Mouse (Mus musculus) midbrain, embryonic 14.5 days (tissue): ENCODE measurements around the gene Rnf115. TPM values are rescaled to one million over a fixed set of nuclear protein-coding genes. Genes with fewer than 3 reads are reported as not detected.

Experiments
- ATAC-seq: fragments of 200-750 bp; cut with Nextera tagmentation; 2 replicates; pipeline ENCODE4 v1.8.0; 2017; ENCODE audit warnings: moderate number of reproducible peaks, moderate library complexity; ENCODE audit not compliant: low FRiP score, low TSS enrichment
- DNase-seq: peaks from one replicate; pipeline ENCODE4 v3.0.0-alpha.2; 2015
- H3K27ac ChIP-seq: fragments of 300-500 bp; sonication (generic); replicated peaks from 2 replicates; pipeline ENCODE4 v1.5.1; 2014; ENCODE audit warnings: mild to moderate bottlenecking, low read depth, low read length, moderate library complexity
- H3K27me3 ChIP-seq: fragments of 300-500 bp; sonication (generic); 2 replicates; pipeline ENCODE4 v1.6.1; 2014; ENCODE audit warnings: low read length, control low read depth, mixed read lengths; ENCODE audit not compliant: control insufficient read depth, insufficient read depth
- H3K36me3 ChIP-seq: fragments of 300-500 bp; sonication (generic); 2 replicates; pipeline ENCODE4 v1.6.1; 2014; ENCODE audit warnings: low read length, control low read depth; ENCODE audit not compliant: control insufficient read depth, insufficient read depth
- H3K4me1 ChIP-seq: fragments of 300-500 bp; sonication (generic); 2 replicates; pipeline ENCODE4 v1.6.1; 2014; ENCODE audit warnings: mild to moderate bottlenecking, antibody characterized with exemption, low read length, control low read depth; ENCODE audit not compliant: control insufficient read depth, insufficient read depth
- H3K4me2 ChIP-seq: fragments of 300-500 bp; sonication (generic); 2 replicates; pipeline ENCODE4 v1.6.1; 2014; ENCODE audit warnings: mild to moderate bottlenecking, low read length, moderate library complexity
- H3K4me3 ChIP-seq: fragments of 300-500 bp; sonication (generic); replicated peaks from 2 replicates; pipeline ENCODE4 v1.5.1; 2014; ENCODE audit warnings: low read depth, low read length
- H3K9ac ChIP-seq: fragments of 300-500 bp; sonication (generic); replicated peaks from 2 replicates; pipeline ENCODE4 v1.6.1; 2014; ENCODE audit warnings: mild to moderate bottlenecking, low read length, moderate library complexity
- H3K9me3 ChIP-seq: fragments of 300-500 bp; sonication (generic); 2 replicates; pipeline ENCODE4 v1.6.1; 2016; ENCODE audit warnings: low read length, control low read depth, mixed read lengths; ENCODE audit not compliant: control insufficient read depth
- WGBS: fragments of 180-500 bp; shearing (Covaris S2); extraction: QIAGEN DNeasy Blood & Tissue Kit; methylation state at CpG from one replicate; pipeline ENCODE4 v1.1.7; 2014; 5-methylcytosine and 5-hydroxymethylcytosine counted together
- polyA plus RNA-seq: library from polyadenylated mRNA; unstranded; fragments of >200 nt; fragmentation: Nextera tagmentation; extraction: Ambion mirVana; gene quantifications from 2 replicates; pipeline ENCODE4 v1.2.1, GENCODE M21; 2014

The Rnf115 gene
- polyA plus RNA-seq, 1 experiment from 2014 or later, result 83.8 TPM

- DNase-seq, result no peak
- under 1% methylated on average over 42 of the region's 42 CpGs for WGBS
Measured at GRCm38 (mm10) chr3:96727828-96728633, 567 bp downstream of the Rnf115 start.

DNA sequence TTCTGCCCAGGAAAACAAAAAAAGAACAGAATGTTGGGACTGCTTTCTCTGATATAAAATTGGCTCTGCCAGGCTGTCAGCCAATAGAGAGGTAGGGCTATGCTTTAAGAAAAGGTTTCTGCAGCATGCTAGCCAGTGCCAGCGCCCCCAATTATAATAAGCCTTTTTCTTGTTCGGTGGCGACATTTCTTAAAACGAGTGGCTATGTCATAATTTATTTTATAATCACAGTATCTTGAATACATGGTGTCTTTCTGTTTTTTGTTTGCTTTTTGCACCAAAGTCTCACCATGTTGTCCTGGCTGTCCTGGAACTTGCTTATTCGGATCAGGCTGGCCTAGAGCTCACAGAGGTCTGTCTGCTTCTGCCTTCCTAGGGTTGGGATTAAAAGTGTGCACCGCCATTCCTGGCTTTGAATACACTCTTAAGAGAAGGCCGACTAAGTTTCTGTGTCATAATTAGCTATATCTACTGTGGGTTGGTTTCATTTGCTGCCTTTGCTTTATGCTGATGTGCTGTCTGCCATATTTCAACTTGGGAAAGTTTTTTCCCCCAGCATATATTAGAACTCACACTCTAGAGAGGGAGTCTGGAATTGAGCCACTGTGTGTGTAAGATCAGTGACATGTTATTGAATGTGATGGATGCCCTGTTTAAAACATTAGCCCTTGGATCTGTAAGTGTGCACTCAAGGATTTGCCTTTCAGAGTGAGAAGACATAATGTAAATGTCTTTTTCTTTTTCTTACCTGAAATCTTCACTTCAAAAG is 1.4 kb downstream of the Rnf115 start:
- Histone ChIP-seq H3K9ac (peak overlapping the region; percentile 86; the same call in 1 of the 2 replicates), H3K27me3 (no peaks in the 10 kb centered on the region), H3K4me3 (peak overlapping the region; percentile 90), H3K27ac (no peak overlapping the region), H3K9me3 (no peaks in the 10 kb centered on the region), H3K36me3 (0 out of 2 replicates have a peak, but pooled peaks cover 6% of the 10 kb centered on the region), H3K4me2 (peak overlapping the region; percentile 79), H3K4me1 (peaks cover 31% of the 10 kb centered on the region)
- ATAC-seq (no peak), DNase-seq (no peak)
- 39% methylated on average over 7 of the region's 7 CpGs for WGBS

More at GRCm38 (mm10) chr3:96727828-96728633, 567 bp downstream of the Rnf115 start:
- ATAC-seq, result peak; percentile 36
- Histone ChIP-seq H3K36me3 (peaks cover 11% of the 10 kb centered on the region; the same call in 1 of the 2 replicates), H3K4me1 (peaks cover 31% of the 10 kb centered on the region), H3K9ac (peak overlapping the region; percentile 86), H3K27ac (peak overlapping the region; percentile 84), H3K9me3 (no peaks in the 10 kb centered on the region), H3K27me3 (no peaks in the 10 kb centered on the region), H3K4me2 (peak overlapping the region; percentile 79), H3K4me3 (peak overlapping the region; percentile 90)

DNA sequence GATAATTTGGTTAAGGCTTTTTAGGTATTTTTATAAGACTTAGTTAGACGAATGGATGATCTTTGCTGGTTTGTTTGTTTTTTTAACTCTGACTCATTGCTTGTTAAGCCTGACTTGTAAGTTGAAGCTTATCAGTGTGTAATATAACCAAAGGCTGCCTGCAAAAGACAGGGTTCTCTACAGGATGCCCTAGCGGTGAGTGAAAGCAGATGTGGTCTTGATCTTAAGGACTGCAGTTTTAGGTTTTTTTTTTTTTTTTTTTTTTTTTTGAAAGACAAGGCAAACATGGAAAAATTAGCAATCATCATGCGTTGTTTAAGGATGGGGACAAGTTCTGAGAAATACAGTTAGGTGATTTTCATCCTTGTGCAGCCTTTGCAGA is 1.9 kb downstream of the Rnf115 start:
- peak overlapping the region; percentile 79 for H3K4me2 ChIP-seq
- peaks cover 31% of the 10 kb centered on the region for H3K4me1 ChIP-seq
- H3K36me3 ChIP-seq, result 0 out of 2 replicates have a peak, but pooled peaks cover 4% of the 10 kb centered on the region
- no peak overlapping the region for H3K27ac ChIP-seq
- 81% methylated on average over 3 of the region's 3 CpGs for WGBS
- DNase-seq (no peak), ATAC-seq (no peak)
- H3K9ac ChIP-seq, result no peak overlapping the region
- no peaks in the 10 kb centered on the region for H3K27me3 ChIP-seq
- H3K4me3 ChIP-seq, result no peak overlapping the region
- no peaks in the 10 kb centered on the region for H3K9me3 ChIP-seq

- ATAC-seq, result no peak
- WGBS, result 61% methylated on average over 5 of the region's 5 CpGs
- H3K9ac ChIP-seq, result no peak overlapping the region
- peaks cover 31% of the 10 kb centered on the region for H3K4me1 ChIP-seq
- no peaks in the 10 kb centered on the region for H3K27me3 ChIP-seq
- H3K36me3 ChIP-seq, result no peaks in the 10 kb centered on the region
- no peak for DNase-seq
- H3K27ac ChIP-seq, result no peak overlapping the region
- H3K4me3 ChIP-seq, result no peak overlapping the region
- no peaks in the 10 kb centered on the region for H3K9me3 ChIP-seq
- no peak overlapping the region for H3K4me2 ChIP-seq
Measured at GRCm38 (mm10) chr3:96730785-96731184, 3.3 kb downstream of the Rnf115 start.

GRCm38 (mm10) chr3:96733984-96734383 is 6.5 kb downstream of the Rnf115 start:
- Histone ChIP-seq H3K9ac (no peak overlapping the region), H3K9me3 (no peaks in the 10 kb centered on the region), H3K4me3 (no peak overlapping the region), H3K4me1 (peaks cover 15% of the 10 kb centered on the region), H3K36me3 (no peaks in the 10 kb centered on the region), H3K27me3 (no peaks in the 10 kb centered on the region), H3K27ac (no peak overlapping the region), H3K4me2 (no peak overlapping the region)
- ATAC-seq, result no peak
- DNase-seq, result no peak
- WGBS, result 100% methylated on average over 1 of the region's 1 CpGs

- Histone ChIP-seq H3K4me3 (no peak overlapping the region), H3K36me3 (no peaks in the 10 kb centered on the region), H3K27me3 (no peaks in the 10 kb centered on the region), H3K4me1 (peaks cover 7% of the 10 kb centered on the region; the same call in 1 of the 2 replicates), H3K9ac (no peak overlapping the region), H3K9me3 (no peaks in the 10 kb centered on the region), H3K27ac (no peak overlapping the region), H3K4me2 (no peak overlapping the region)
- 83% methylated on average over 2 of the region's 2 CpGs for WGBS
- DNase-seq (no peak), ATAC-seq (no peak)
Measured at GRCm38 (mm10) chr3:96735200-96735599, 7.7 kb downstream of the Rnf115 start.

GRCm38 (mm10) chr3:96737013-96737740 is 9.7 kb downstream of the Rnf115 start:
- no peak for ATAC-seq
- no peak overlapping the region for H3K9ac ChIP-seq

GRCm38 (mm10) chr3:96737995-96738394 is 10.5 kb downstream of the Rnf115 start:
- Histone ChIP-seq H3K4me1 (no peaks in the 10 kb centered on the region), H3K4me3 (no peak overlapping the region), H3K9me3 (no peaks in the 10 kb centered on the region), H3K36me3 (no peaks in the 10 kb centered on the region), H3K9ac (no peak overlapping the region), H3K27ac (no peak overlapping the region), H3K4me2 (no peak overlapping the region), H3K27me3 (no peaks in the 10 kb centered on the region)
- ATAC-seq, result no peak
- WGBS, result 95% methylated on average over 1 of the region's 1 CpGs
- DNase-seq, result peak; percentile 15

More at GRCm38 (mm10) chr3:96737013-96737740, 9.7 kb downstream of the Rnf115 start:
- DNase-seq, result no peak
- Histone ChIP-seq H3K4me2 (no peak overlapping the region), H3K27ac (no peak overlapping the region), H3K27me3 (no peaks in the 10 kb centered on the region), H3K4me3 (no peak overlapping the region), H3K4me1 (no peaks in the 10 kb centered on the region), H3K9me3 (no peaks in the 10 kb centered on the region), H3K36me3 (no peaks in the 10 kb centered on the region)
- 51% methylated on average over 1 of the region's 1 CpGs for WGBS
